Mouse (Mus musculus): Measurements from ENCODE around the gene Hacd1. TPM values are rescaled to one million over a fixed set of nuclear protein-coding genes. Genes with fewer than 3 reads are reported as not detected.

The Hacd1 gene
- total RNA-seq, 2 experiments from 2014 or later = 18.0 to 19.7 TPM

- no peak for DNase-seq (ENCODE audit: low spot score in 2 of 2)
- Histone ChIP-seq H3K27ac (no peak overlapping the region), H3K4me3 (no peak overlapping the region)
- TF ChIP-seq CTCF (conservative IDR thresholded peaks at IDR 0.05) = 0 out of 2 replicates have a peak, but pooled peaks have one; percentile 3
Measured at GRCm38 (mm10) chr2:13932253-13932652, 123.7 kb downstream of the Hacd1 start.

- Histone ChIP-seq H3K27ac (no peak overlapping the region), H3K4me3 (no peak overlapping the region)
- DNase-seq (ENCODE audit: low spot score in 2 of 2) = no peak
- no peak for TF ChIP-seq CTCF (conservative IDR thresholded peaks at IDR 0.05)
Measured at GRCm38 (mm10) chr2:13930724-13931123, 125.2 kb downstream of the Hacd1 start.

- DNase-seq (ENCODE audit: low spot score in 2 of 2) = no peak
- no peak overlapping the region for H3K27ac ChIP-seq
- no peak overlapping the region for H3K4me3 ChIP-seq
- TF ChIP-seq CTCF (conservative IDR thresholded peaks at IDR 0.05) = no peak
Measured at GRCm38 (mm10) chr2:13888568-13888967, 167.4 kb downstream of the Hacd1 start.

GRCm38 (mm10) chr2:13857461-13857860 lies 198.5 kb downstream of the Hacd1 start:
- Histone ChIP-seq H3K4me3 (no peak overlapping the region), H3K27ac (no peak overlapping the region)
- peak; percentile 54 for TF ChIP-seq CTCF (conservative IDR thresholded peaks at IDR 0.05)
- DNase-seq (ENCODE audit: low spot score in 2 of 2) = no peak

DNA sequence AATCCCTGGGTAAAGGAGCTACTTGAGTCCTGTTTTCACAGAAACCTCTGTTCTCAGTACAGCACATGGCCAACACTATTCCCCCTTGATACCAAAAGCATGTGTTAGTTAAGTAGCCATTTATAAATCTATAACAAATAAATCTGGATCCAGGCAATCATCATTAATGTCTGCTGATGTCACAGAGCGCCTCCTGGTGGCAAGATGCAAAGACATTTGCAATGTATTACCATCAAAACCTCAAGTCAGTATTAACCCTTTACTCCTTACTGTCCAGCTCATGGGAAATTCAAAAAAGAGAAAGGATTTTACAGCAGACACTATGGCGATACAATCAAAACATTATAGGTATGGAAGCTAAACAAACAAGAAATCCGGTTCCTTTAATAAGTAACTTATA lies 200.4 kb downstream of the Hacd1 start:
- TF ChIP-seq CTCF (conservative IDR thresholded peaks at IDR 0.05) = peak; percentile 64
- Histone ChIP-seq H3K4me3 (no peak overlapping the region), H3K27ac (no peak overlapping the region)
- no peak for DNase-seq (ENCODE audit: low spot score in 2 of 2)

GRCm38 (mm10) chr2:13836310-13836709 lies 219.6 kb downstream of the Hacd1 start:
- no peak for DNase-seq (ENCODE audit: low spot score in 2 of 2)
- TF ChIP-seq CTCF (conservative IDR thresholded peaks at IDR 0.05) = no peak

GRCm38 (mm10) chr2:13834989-13835388 lies 220.9 kb downstream of the Hacd1 start:
- no peak for TF ChIP-seq CTCF (conservative IDR thresholded peaks at IDR 0.05)
- no peak overlapping the region for H3K4me3 ChIP-seq
- DNase-seq (ENCODE audit: low spot score in 2 of 2) = no peak
- no peak overlapping the region for H3K27ac ChIP-seq

More at GRCm38 (mm10) chr2:13836310-13836709, 219.6 kb downstream of the Hacd1 start:
- Histone ChIP-seq H3K27ac (no peak overlapping the region), H3K4me3 (no peak overlapping the region)

DNA sequence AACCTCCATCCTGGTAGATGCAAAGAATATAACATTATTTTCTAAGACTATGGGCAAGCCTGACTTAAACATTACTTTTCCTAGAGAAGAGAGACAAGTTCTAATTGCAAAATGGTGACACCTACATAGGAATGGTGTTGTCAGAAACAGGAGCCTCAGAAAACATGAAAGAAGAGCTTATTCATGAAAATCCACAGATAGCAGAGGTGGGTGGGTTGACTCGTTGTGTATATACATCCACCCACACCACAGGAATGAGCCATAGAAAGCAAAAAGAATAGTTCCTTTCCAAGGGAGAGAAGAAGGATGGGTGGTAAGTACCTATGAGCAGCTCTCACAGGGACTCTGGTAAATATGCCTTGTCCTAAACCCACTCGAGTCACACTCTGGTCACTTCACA lies 239.3 kb downstream of the Hacd1 start:
- H3K27ac ChIP-seq = no peak overlapping the region
- TF ChIP-seq CTCF (conservative IDR thresholded peaks at IDR 0.05) = no peak
- H3K4me3 ChIP-seq = no peak overlapping the region
- DNase-seq (ENCODE audit: low spot score in 2 of 2) = no peak

GRCm38 (mm10) chr2:13808593-13808992 lies 247.3 kb downstream of the Hacd1 start:
- no peak overlapping the region for H3K4me3 ChIP-seq
- TF ChIP-seq CTCF (conservative IDR thresholded peaks at IDR 0.05) = no peak
- no peak overlapping the region for H3K27ac ChIP-seq
- no peak for DNase-seq (ENCODE audit: low spot score in 2 of 2)

GRCm38 (mm10) chr2:13808008-13808407 lies 247.9 kb downstream of the Hacd1 start:
- TF ChIP-seq CTCF (conservative IDR thresholded peaks at IDR 0.05) = no peak
- no peak overlapping the region for H3K4me3 ChIP-seq
- no peak overlapping the region for H3K27ac ChIP-seq
- no peak for DNase-seq (ENCODE audit: low spot score in 2 of 2)

DNA sequence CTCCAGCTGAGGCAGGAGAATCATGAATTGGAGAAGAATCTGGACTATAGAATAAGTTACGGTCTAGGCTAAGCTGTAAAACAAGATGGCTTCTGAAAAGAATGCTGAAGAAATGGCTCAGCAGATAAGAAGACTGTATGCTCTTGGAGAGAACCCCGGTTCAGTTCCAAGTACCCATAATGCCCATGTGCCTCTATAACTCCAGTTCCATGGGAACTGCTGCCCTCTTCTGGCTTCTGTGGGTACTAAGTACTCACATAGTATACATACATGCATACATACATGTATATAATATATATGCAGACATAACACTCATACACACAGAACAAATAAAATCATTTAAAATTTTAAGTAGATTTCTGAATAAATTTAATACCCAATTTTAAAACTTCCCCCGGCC lies 249.8 kb downstream of the Hacd1 start:
- Histone ChIP-seq H3K4me3 (no peak overlapping the region), H3K27ac (no peak overlapping the region)
- DNase-seq (ENCODE audit: low spot score in 2 of 2) = no peak
- TF ChIP-seq CTCF (conservative IDR thresholded peaks at IDR 0.05) = peak; percentile 42

- DNase-seq (ENCODE audit: low spot score in 2 of 2) = no peak
- Histone ChIP-seq H3K27ac (no peak overlapping the region), H3K4me3 (no peak overlapping the region)
- no peak for TF ChIP-seq CTCF (conservative IDR thresholded peaks at IDR 0.05)
Measured at GRCm38 (mm10) chr2:13800639-13801038, 255.3 kb downstream of the Hacd1 start.

Other genes starting within 250 kb of the Hacd1 start
- gene Stam, start 18.0 kb upstream of the Hacd1 start, total RNA-seq (2021) = 10 to 100 TPM; 86.7 to 87.4 TPM
- under 1 TPM; 0.10 to 0.18 TPM for gene Tmem236, start 118.4 kb upstream of the Hacd1 start, total RNA-seq (2021)
- 1 to 10 TPM; 3.4 to 4.1 TPM for gene Mrc1, start 173.3 kb upstream of the Hacd1 start, total RNA-seq (2021)

All from layer of hippocampus, adult 2 months (tissue).